Mouse (Mus musculus) layer of hippocampus, adult 9-10 months (tissue): Measurements from ENCODE around the gene Gkn3.

Source experiments
- DNase-seq: peaks from one replicate; pipeline ENCODE4 v3.0.0; 2022; ENCODE audit warnings: low spot score

Gkn3 gene

DNA sequence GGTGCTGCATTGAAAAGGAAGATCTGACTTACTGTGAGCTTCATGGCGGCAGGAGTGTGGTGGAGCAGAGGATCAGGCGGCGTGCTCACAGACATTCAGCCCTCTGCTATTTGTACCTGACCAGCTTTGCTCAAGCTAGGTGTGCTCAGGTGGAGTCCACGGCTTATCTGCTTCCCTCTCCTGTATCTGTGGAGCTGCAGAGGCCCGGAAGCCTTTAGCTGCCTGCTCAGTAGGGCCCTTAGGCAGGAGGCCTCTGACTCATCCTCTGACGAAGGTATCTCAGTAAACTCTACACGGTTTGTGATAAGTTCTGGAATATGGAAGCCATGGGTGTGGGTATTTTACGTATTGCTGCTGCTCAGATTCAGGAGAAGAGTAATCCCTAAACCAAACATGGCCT lies 37.9 kb downstream of the Gkn3 start, which contains the start of gene Gkn1:
TSS of gene Gkn1 (minus strand) at position 114 of the 400 bp plus-strand sequence.
- DNase-seq, result no peak

DNA sequence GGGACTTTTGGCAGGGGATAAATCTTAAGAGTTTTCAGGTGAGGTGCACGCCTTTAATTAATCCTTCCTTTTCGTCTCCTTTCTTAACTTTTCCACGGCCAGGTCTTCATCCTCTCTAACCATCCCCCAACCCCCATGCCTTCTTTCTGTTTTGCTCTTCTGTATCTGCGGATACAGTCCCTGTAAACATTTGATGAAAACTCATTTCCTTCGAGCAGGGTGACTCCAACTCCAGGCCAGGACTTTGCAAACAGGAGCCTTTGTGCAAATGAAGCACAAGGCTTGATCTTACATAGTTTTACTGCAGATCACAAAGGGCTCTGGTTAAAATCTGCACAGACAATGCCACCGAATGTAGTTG lies 52.8 kb downstream of the Gkn3 start:
- no peak for DNase-seq

DNA sequence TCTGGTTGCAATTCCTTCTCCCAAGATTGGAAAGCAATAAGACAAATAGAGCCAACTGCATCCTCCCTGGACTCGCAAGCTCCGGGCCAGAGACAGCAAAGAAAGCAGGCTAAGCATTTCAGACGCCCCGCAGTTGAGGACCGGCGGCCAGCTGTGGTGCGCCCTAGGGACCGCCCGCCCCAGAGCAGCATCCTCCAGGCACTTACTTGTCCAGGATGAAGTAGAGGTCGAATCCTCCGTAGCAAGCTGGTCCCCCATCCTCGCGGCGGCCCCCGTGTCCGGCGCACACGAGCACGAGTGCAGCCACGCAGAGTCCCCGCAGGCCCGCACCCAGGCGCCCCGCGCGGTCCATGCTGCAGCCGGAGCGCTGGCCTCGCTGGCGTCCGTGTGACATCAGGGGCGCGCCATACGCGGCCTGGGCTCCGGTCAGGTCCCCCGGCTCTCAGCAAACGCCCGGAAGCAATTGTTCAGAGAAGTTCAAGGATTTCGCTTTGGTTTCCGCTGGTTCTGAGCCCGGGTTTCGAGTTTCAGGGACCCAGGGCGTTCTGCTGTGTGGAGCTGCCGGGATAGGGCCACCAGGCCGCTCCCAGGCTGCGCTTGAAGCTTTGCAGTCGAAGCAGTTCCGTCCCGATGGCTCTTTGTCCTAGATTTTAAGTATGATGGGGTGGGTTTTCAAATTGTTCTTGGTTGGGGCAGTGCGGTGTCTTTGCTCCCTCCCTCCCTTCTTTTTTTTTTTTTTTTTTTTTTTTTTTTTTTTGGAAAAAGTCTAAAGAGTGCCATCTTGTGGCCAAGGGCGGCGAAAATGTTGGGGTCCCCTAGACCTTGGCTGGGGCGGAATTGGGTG lies 53.4 kb downstream of the Gkn3 start, which contains the start of gene Antxr1:
TSS of gene Antxr1 (minus strand) at position 731 of the 844 bp plus-strand sequence.
- no peak for DNase-seq

DNA sequence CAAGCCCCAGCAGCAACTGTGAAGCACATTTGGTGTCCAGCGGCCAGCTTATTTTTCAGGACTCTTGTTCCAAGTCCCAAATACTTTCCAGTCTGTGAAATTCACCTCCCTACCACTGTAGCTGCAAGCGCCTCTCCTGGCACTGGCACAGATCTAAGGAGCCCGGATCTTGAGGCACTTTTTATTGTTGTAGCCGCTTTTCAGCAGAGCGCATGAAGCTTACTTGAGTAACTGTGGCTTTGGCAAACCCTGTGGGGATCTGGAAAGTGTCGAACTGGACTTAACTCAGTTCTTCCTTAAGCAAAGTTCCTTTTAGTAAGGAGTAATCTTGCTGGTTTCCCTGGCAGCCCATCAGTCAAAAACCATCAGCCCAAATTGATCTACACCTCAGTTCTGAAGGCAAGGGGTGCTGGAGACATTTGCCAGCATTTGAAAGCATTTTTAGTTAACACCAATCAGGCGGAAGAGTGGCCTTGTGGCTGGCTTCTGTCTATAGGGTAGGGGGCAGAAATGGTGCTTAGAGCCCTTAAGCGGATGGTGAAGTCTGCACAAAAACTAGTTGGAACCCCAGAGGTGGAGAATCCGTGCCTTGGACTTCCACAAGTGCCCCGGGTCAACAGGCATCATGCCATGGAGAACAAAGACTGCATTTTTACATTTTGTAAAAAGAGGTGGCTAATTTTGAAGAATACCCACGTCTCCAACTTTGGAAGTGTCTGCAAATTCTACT lies 54.2 kb downstream of the Gkn3 start:
- no peak for DNase-seq
